Mouse (Mus musculus) intestine, embryonic 15.5 days (tissue): ENCODE results near the gene Ctns. TPM values are rescaled to one million over a fixed set of nuclear protein-coding genes. Genes with fewer than 3 reads are reported as not detected.
A peak's percentile ranks its signal among the peaks of the same experiment; 100 is the strongest.

ENCODE experiments used
- ATAC-seq: fragments of 200-750 bp; cut with Nextera tagmentation; 2 replicates; pipeline ENCODE4 v1.8.0; 2017; ENCODE audit warnings: moderate TSS enrichment, moderate library complexity
- H3K27ac ChIP-seq: fragments of 300-500 bp; sonication (generic); 2 replicates; pipeline ENCODE4 v1.5.1; 2015; ENCODE audit warnings: mild to moderate bottlenecking, inconsistent platforms
- H3K27me3 ChIP-seq: fragments of 300-500 bp; sonication (generic); replicated peaks from 2 replicates; pipeline ENCODE4 v1.6.1; 2015; ENCODE audit warnings: inconsistent platforms
- H3K36me3 ChIP-seq: fragments of 300-500 bp; sonication (generic); 2 replicates; pipeline ENCODE4 v1.6.1; 2015; ENCODE audit warnings: inconsistent platforms
- H3K4me1 ChIP-seq: fragments of 300-500 bp; sonication (generic); replicated peaks from 2 replicates; pipeline ENCODE4 v1.6.1; 2015; ENCODE audit warnings: inconsistent platforms
- H3K4me2 ChIP-seq: fragments of 300-500 bp; sonication (generic); replicated peaks from 2 replicates; pipeline ENCODE4 v1.6.1; 2015; ENCODE audit warnings: mild to moderate bottlenecking, inconsistent platforms
- H3K4me3 ChIP-seq: fragments of 300-500 bp; sonication (generic); replicated peaks from 2 replicates; pipeline ENCODE4 v1.5.1; 2015; ENCODE audit warnings: inconsistent platforms
- H3K9ac ChIP-seq: fragments of 300-500 bp; sonication (generic); 2 replicates; pipeline ENCODE4 v1.6.1; 2015; ENCODE audit warnings: inconsistent platforms
- H3K9me3 ChIP-seq: fragments of 300-500 bp; sonication (generic); 2 replicates; pipeline ENCODE4 v1.6.1; 2016; ENCODE audit warnings: inconsistent platforms
- WGBS: fragments of 180-500 bp; shearing (Covaris S2); methylation state at CpG from one replicate; pipeline ENCODE4 v1.1.7; 2015; 5-methylcytosine and 5-hydroxymethylcytosine counted together
- polyA plus RNA-seq: library from polyadenylated mRNA; unstranded; fragments of >200 nt; fragmentation: Nextera tagmentation; extraction: Ambion mirVana; gene quantifications from 2 replicates; pipeline ENCODE4 v1.2.1, GENCODE M21; 2015

Gene Ctns
- polyA plus RNA-seq, 1 experiment from 2014 or later, result 23.8 TPM

DNA sequence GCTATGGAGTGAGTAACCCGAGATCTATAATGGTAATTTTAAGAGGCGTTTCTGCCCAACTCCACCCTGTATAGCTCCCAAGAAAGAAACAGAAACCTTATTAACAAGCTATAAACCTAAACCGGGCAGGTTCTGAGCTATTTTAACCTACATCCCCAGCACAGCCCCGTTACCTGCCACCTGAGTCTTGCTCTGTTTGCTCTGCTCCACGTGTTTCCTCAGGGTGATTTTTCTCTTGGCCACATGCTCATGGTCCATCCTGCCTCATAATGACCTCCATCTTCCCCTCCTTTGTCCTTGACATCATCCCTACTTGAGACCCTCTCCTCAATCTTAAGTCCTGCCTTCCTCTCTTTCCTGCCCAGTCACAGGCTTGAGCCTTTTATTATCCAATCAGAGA, 64.6 kb downstream of the Ctns start:
- Histone ChIP-seq H3K36me3 (peaks cover 9% of the 10 kb centered on the region; the same call in 1 of the 2 replicates), H3K9ac (no peak overlapping the region), H3K4me1 (peaks cover 9% of the 10 kb centered on the region; the same call in 1 of the 2 replicates), H3K4me2 (peak overlapping the region; percentile 29), H3K4me3 (no peak overlapping the region), H3K9me3 (no peaks in the 10 kb centered on the region), H3K27ac (no peak overlapping the region), H3K27me3 (no peaks in the 10 kb centered on the region)
- WGBS, result 86% methylated on average over 5 of the region's 5 CpGs
- no peak for ATAC-seq

Other genes starting within 250 kb of the Ctns start
- gene Atp2a3, start 237.9 kb downstream of the Ctns start, polyA plus RNA-seq, result 23.5 and 25.5 TPM in 2 replicates
- gene P2rx1, start 199.9 kb downstream of the Ctns start, polyA plus RNA-seq, result 14.3 and 27.7 TPM in 2 replicates
- 8.5 and 8.6 TPM in 2 replicates for gene Camkk1, start 180.0 kb downstream of the Ctns start, polyA plus RNA-seq
- gene Ncbp3, start 151.3 kb downstream of the Ctns start, polyA plus RNA-seq, result 9.3 and 9.7 TPM in 2 replicates
- 0.19 and 0.35 TPM in 2 replicates for gene Itgae, start 108.5 kb downstream of the Ctns start, polyA plus RNA-seq
- 15.2 and 16.5 TPM in 2 replicates for gene Haspin, start 60.7 kb downstream of the Ctns start, polyA plus RNA-seq
- gene P2rx5, start 38.6 kb downstream of the Ctns start, polyA plus RNA-seq, result 0.09 TPM in 1 of 2 replicates, not detected in the other
- gene Emc6, start 22.0 kb downstream of the Ctns start, polyA plus RNA-seq, result 118 and 126 TPM in 2 replicates
- gene Tax1bp3, start 22.0 kb downstream of the Ctns start, polyA plus RNA-seq, result 208 and 212 TPM in 2 replicates
- gene Shpk, start 418 bp upstream of the Ctns start, polyA plus RNA-seq, result 6.2 and 8.1 TPM in 2 replicates
- 0.10 TPM in 2 replicates for gene Trpv1, start 35.2 kb upstream of the Ctns start, polyA plus RNA-seq
- 0.04 and 0.10 TPM in 2 replicates for gene Trpv3, start 68.3 kb upstream of the Ctns start, polyA plus RNA-seq
- gene Aspa, start 130.6 kb upstream of the Ctns start, polyA plus RNA-seq, result 0.94 and 1.3 TPM in 2 replicates
- gene Gm49340, start 130.7 kb upstream of the Ctns start, polyA plus RNA-seq, result not detected in 2 replicates
- gene Spata22, start 130.7 kb upstream of the Ctns start, polyA plus RNA-seq, result 0.18 and 0.47 TPM in 2 replicates
- gene Olfr20, start 151.7 kb upstream of the Ctns start, polyA plus RNA-seq, result not detected in 2 replicates
- not detected in 2 replicates for gene Olfr376, start 172.2 kb upstream of the Ctns start, polyA plus RNA-seq
- not detected in 2 replicates for gene Olfr1, start 200.6 kb upstream of the Ctns start, polyA plus RNA-seq
- not detected in 2 replicates for gene Olfr378, start 229.4 kb upstream of the Ctns start, polyA plus RNA-seq